Mouse (Mus musculus) bone marrow macrophage, adult 2 months (primary cell): ENCODE measurements around the gene Izumo2.

ENCODE experiments used
- CTCF ChIP-seq: IDR thresholded peaks from 2 replicates; pipeline ENCODE4 v1.5.1; 2012; ENCODE audit warnings: low read depth, mild to moderate bottlenecking, low read length, moderate library complexity
- POLR2A ChIP-seq: IDR thresholded peaks from 2 replicates; pipeline ENCODE4 v1.6.1; 2012; ENCODE audit warnings: mild to moderate bottlenecking, low read depth, low read length, borderline replicate concordance

DNA sequence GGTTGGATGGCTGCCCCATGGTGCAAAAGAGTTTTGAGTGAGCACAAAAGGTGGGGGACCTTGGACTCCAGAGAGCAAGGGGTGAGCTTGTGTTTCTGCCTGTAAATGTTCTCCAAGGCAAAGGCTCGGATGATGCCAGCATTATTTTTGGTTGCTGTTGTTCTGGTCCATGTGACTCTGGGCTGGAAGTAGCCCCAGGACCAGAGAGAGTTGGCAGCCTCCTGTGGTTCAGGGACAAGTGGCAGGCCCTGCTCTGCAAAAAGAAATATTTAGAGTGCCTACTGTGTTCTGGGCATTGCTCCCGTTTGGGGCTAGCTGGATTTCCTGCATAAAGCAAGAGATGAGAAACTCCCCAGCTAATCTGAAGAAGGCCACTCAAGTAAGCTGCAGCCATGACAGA, 31.9 kb upstream of the Izumo2 start:
- no peak for TF ChIP-seq CTCF
- no peak for TF ChIP-seq POLR2A
